Mouse (Mus musculus): ENCODE measurements around the gene BC107364. TPM values are rescaled to one million over a fixed set of nuclear protein-coding genes. Genes with fewer than 3 reads are reported as not detected.
"Not testable (repeated sequence)": the region's sequence is repeated elsewhere in the genome, so short reads cannot be mapped to it uniquely, and the experiment has no call there.

BC107364 gene
- total and polyA plus RNA-seq, 2 experiments from 2014 or later: not detected

DNA sequence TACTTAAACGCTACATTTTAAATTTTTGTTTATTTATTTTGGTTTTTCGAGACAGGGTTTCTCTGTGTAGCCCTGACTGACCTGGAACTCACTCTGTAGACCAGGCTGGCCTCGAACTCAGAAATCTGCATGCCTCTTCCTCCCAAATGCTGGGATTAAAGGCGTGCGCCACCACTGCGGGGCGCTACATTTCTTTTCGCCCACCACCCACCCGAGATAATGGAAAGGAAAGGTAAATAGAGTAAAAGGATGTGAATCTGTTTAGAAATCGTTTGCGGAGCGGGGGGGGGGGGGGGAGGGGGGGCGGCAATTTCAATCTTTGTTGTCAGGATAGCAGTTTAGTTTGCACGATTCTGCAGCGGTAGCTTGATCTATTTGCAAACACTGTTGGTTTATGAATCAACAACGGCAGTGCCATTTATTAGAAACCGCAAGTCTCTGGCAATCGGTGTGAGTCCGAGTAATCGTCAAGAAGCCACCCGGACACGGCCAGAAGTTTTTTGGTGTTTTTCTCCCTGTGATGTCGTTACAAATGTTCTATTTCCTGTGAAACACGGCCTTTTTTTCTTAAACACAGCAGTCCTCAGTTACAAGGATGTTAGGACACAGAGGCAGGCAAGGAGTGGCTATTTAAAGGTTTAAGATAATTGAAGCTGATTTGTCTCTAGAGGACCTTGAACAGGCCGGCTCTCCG lies 35.6 kb upstream of the BC107364 start:
- Histone ChIP-seq H3K27ac (ENCODE audit: low read depth, low read length) (peak overlapping the region; percentile 87), H3K9ac (peak overlapping the region; percentile 49), H3K4me3 (ENCODE audit: low read depth, low read length) (peak overlapping the region; percentile 40), H3K36me3 (ENCODE audit: insufficient read depth) (no peaks in the 10 kb centered on the region), H3K4me2 (ENCODE audit: low read depth) (peak overlapping the region; percentile 57), H3K27me3 (ENCODE audit: insufficient read depth, low read length) (peaks cover 3% of the 10 kb centered on the region; the same call in 1 of the 2 replicates), H3K4me1 (ENCODE audit: insufficient read depth) (no peaks in the 10 kb centered on the region), H3K9me3 (ENCODE audit: low read length) (no peaks in the 10 kb centered on the region)
- peak; percentile 54 for TF ChIP-seq CTCF (IDR thresholded peaks at IDR 0.05; ENCODE audit: low read depth)
- no peak for ATAC-seq
- DNase-seq: peak; percentile 74
- WGBS: 4% methylated on average over 25 of the region's 26 CpGs

GRCm38 (mm10) chr3:96486828-96487559 lies 34.9 kb upstream of the BC107364 start:
- WGBS: 15% methylated on average over 5 of the region's 38 CpGs
- H3K4me3 ChIP-seq (ENCODE audit: low read depth, low read length): peak overlapping the region; percentile 28

DNA sequence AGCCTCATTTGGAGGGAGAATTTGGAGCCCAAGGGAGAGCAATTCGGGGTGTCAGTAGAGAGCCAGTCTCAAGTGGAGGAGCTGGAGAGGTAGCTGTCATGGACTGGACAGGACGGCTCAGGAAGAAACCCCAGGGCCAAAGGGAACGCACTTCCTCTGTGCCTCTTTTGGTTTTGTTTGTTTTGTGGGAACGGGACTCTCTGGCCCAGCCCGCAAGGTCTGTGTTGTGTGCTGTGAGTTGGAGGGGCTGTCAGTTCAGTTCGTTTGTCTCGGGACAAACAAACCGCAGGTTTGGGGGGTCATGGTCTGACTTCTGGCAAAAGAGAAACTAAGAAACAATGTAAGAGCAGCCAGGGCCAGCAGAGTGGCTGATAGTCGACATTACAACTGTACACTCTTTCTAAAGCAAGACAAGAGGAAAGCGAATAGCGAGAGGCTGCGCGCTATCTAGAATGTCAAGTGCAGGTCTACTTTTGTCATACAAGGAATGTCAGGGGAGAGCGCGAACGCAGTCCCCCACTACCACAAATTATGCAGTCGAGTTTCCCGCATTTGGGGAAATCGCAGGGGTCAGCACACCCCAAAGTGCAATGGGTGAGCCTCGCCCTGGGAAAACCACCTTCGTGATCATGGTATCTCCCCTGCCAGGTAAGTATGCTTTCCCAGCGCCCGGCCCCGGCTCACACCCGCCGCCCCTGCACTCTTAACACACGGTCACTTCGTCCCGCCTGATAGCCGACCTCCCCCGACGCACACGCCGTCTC lies 34.1 kb upstream of the BC107364 start:
- not testable (repeated sequence) for H3K4me1 ChIP-seq (ENCODE audit: insufficient read depth); H3K27me3 ChIP-seq (ENCODE audit: insufficient read depth, low read length); H3K9ac ChIP-seq; H3K4me2 ChIP-seq (ENCODE audit: low read depth); DNase-seq; H3K27ac ChIP-seq (ENCODE audit: low read depth, low read length); H3K4me3 ChIP-seq (ENCODE audit: low read depth, low read length); H3K9me3 ChIP-seq (ENCODE audit: low read length); H3K36me3 ChIP-seq (ENCODE audit: insufficient read depth)
- peak; percentile 51 for ATAC-seq
- 10% methylated on average over 3 of the region's 34 CpGs for WGBS

More at GRCm38 (mm10) chr3:96486828-96487559, 34.9 kb upstream of the BC107364 start:
- Histone ChIP-seq H3K4me2 (ENCODE audit: low read depth) (peak overlapping the region; percentile 43), H3K9ac (peak overlapping the region; percentile 28; the same call in 1 of the 2 replicates)
- H3K27me3 ChIP-seq (ENCODE audit: insufficient read depth, low read length); H3K36me3 ChIP-seq (ENCODE audit: insufficient read depth); H3K4me1 ChIP-seq (ENCODE audit: insufficient read depth); H3K9me3 ChIP-seq (ENCODE audit: low read length); H3K27ac ChIP-seq (ENCODE audit: low read depth, low read length): not testable (repeated sequence)
- peak; percentile 70 for ATAC-seq
- DNase-seq: peak; percentile 43

DNA sequence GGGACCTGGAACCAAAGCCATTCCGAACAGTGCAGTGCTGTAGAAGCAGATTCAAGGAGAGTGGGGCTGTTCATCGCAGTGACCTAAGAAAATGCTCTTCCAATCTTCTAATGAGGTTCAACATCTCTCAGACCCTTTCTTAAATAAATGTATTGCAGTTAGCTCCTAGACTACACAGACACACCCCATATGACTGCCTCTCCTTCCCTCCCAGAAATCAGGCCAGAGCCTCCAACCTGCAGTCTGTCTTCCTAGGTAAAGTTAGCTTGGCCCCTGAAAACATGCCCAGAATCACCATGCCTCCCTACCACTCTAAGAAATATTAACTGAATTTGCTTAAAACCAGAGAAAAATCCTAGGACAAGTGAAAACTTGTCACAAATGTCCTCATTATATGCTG lies 33.3 kb upstream of the BC107364 start:
- ATAC-seq (no peak), DNase-seq (no peak)
- Histone ChIP-seq H3K4me2 (ENCODE audit: low read depth) (no peak overlapping the region), H3K4me3 (ENCODE audit: low read depth, low read length) (no peak overlapping the region), H3K27ac (ENCODE audit: low read depth, low read length) (no peak overlapping the region), H3K9me3 (ENCODE audit: low read length) (no peaks in the 10 kb centered on the region), H3K4me1 (ENCODE audit: insufficient read depth) (no peaks in the 10 kb centered on the region), H3K27me3 (ENCODE audit: insufficient read depth, low read length) (peaks cover 3% of the 10 kb centered on the region; the same call in 1 of the 2 replicates), H3K9ac (no peak overlapping the region), H3K36me3 (ENCODE audit: insufficient read depth) (no peaks in the 10 kb centered on the region)
- TF ChIP-seq CTCF (IDR thresholded peaks at IDR 0.05; ENCODE audit: low read depth): no peak
- WGBS: 89% methylated on average over 2 of the region's 2 CpGs

GRCm38 (mm10) chr3:96484921-96485320 lies 32.8 kb upstream of the BC107364 start:
- Histone ChIP-seq H3K4me1 (ENCODE audit: insufficient read depth) (no peaks in the 10 kb centered on the region), H3K36me3 (ENCODE audit: insufficient read depth) (no peaks in the 10 kb centered on the region), H3K9me3 (ENCODE audit: low read length) (no peaks in the 10 kb centered on the region), H3K9ac (no peak overlapping the region), H3K27me3 (ENCODE audit: insufficient read depth, low read length) (peaks cover 3% of the 10 kb centered on the region; the same call in 1 of the 2 replicates), H3K27ac (ENCODE audit: low read depth, low read length) (no peak overlapping the region), H3K4me3 (ENCODE audit: low read depth, low read length) (no peak overlapping the region), H3K4me2 (ENCODE audit: low read depth) (no peak overlapping the region)
- DNase-seq: no peak
- no peak for TF ChIP-seq CTCF (IDR thresholded peaks at IDR 0.05; ENCODE audit: low read depth)
- WGBS: 80% methylated on average over 4 of the region's 4 CpGs
- no peak for ATAC-seq

GRCm38 (mm10) chr3:96483946-96484345 lies 31.8 kb upstream of the BC107364 start:
- no peak for DNase-seq
- 96% methylated on average over 2 of the region's 2 CpGs for WGBS
- no peak for TF ChIP-seq CTCF (IDR thresholded peaks at IDR 0.05; ENCODE audit: low read depth)
- H3K27me3 ChIP-seq (ENCODE audit: insufficient read depth, low read length): peaks cover 3% of the 10 kb centered on the region; the same call in 1 of the 2 replicates
- no peak overlapping the region for H3K9ac ChIP-seq
- no peaks in the 10 kb centered on the region for H3K36me3 ChIP-seq (ENCODE audit: insufficient read depth)
- ATAC-seq: no peak
- H3K9me3 ChIP-seq (ENCODE audit: low read length): no peaks in the 10 kb centered on the region
- H3K4me2 ChIP-seq (ENCODE audit: low read depth): no peak overlapping the region
- H3K27ac ChIP-seq (ENCODE audit: low read depth, low read length): no peak overlapping the region
- H3K4me1 ChIP-seq (ENCODE audit: insufficient read depth): no peaks in the 10 kb centered on the region
- H3K4me3 ChIP-seq (ENCODE audit: low read depth, low read length): no peak overlapping the region

Measured in forebrain, postnatal 0 days (tissue).